Mouse (Mus musculus) spleen, postnatal 4 days (tissue): ENCODE measurements around the gene Nol10.

ENCODE experiments used
- DNase-seq, 2 experiments: peaks; one replicate each; pipeline ENCODE4 v3.0.0; 2022; ENCODE audit warnings: low spot score in 2 of 2

Gene Nol10

GRCm38 (mm10) chr12:17411242-17411641 is 63.0 kb downstream of the Nol10 start:
- no peak for DNase-seq

GRCm38 (mm10) chr12:17411797-17412526 is 63.7 kb downstream of the Nol10 start:
- DNase-seq, result peak in 1 of 2 experiments; percentile 44

GRCm38 (mm10) chr12:17414734-17415133 is 66.5 kb downstream of the Nol10 start:
- DNase-seq, result no peak

- no peak for DNase-seq
These were observed 72.0 kb downstream of the Nol10 start for GRCm38 (mm10) chr12:17420168-17420810.

- DNase-seq, result no peak
These were observed 77.3 kb downstream of the Nol10 start for GRCm38 (mm10) chr12:17425254-17426169.

DNA sequence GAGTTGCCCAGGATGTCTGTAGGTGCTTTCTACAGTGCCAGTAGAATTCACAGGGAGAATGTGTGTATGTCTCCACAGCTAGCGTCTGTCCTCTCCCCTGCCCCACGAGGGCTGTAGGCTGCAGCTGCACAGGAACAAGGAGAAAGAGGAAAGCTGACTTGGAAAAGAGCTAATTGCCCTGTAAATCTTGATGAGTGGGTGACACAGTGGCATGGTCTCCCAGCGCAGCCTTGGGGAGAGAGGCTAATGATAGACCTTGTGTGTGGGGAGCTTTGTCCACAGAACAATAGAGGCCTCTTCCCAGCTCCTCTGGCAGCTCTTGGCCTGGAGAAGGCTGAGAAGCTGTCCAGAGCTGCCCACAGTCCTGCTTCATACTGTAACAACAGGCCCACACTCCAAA is 78.5 kb downstream of the Nol10 start:
- DNase-seq, result no peak

- DNase-seq, result no peak
These were observed 82.3 kb downstream of the Nol10 start for GRCm38 (mm10) chr12:17430578-17430977.

DNA sequence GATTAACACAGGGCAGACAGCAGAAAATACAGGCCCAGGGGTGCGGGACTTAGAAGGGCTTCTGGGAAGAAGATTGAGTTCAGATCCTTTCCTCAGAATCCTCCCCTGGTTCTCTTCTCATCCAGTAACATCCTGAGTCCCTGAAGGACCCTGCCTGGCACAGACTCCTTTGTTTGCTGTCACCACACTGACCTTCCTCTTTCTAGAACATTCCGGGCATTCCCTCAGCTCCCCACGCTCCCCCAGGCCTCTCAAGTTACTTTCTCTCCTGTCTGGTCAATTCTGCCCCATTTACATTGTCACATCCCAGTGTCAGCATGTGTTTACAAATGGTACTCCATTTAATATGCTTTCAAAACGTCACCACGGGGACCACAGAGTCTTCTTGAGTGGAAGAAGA is 82.9 kb downstream of the Nol10 start:
- no peak for DNase-seq

- no peak for DNase-seq
These were observed 83.6 kb downstream of the Nol10 start for GRCm38 (mm10) chr12:17431812-17432332.

- no peak for DNase-seq
These were observed 85.5 kb downstream of the Nol10 start for GRCm38 (mm10) chr12:17433712-17434111.

GRCm38 (mm10) chr12:17436471-17436870 is 88.2 kb downstream of the Nol10 start:
- DNase-seq, result no peak

DNA sequence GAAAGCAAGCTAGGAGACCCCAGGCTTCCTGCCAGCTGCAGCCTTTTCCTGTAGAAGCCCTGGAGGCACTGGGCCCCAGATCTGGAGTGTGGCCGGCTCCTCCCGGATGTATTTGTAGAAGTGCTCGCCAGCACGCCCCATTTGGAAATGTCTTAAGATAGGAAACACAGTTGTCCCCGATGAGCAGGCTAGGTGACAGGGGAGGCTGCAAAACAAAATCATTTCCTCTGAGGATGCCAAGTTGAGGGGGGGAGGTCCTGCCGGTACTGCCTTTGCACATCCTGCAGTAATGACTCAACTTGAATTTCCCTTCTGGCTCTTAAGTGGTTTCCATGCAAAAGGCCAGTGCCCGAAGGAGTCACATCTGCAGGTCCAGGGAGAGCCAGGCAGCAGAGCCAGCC is 92.0 kb downstream of the Nol10 start:
- no peak for DNase-seq

DNA sequence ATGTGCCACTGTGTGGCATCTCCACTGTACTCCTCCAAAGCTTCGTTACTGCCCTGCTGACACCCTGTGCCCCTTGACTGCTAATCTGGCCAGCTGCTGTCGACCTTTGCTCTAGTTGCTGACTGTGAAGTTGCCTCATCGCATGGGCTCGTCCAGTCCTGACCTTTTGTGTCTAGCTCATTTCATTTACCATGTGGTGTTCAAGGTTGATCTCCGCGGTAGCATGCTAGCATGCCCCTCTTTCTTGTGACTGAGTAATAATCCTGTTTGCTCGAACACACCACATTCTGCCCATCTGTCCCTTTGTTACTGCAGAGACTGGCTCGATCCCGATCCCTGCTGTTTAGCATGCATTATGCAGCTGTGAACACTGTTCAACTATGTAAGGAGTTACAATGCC is 93.2 kb downstream of the Nol10 start:
- DNase-seq, result no peak

GRCm38 (mm10) chr12:17444406-17444805 is 96.1 kb downstream of the Nol10 start:
- DNase-seq, result no peak

GRCm38 (mm10) chr12:17445251-17445650 is 97.0 kb downstream of the Nol10 start:
- no peak for DNase-seq

GRCm38 (mm10) chr12:17448781-17449180 is 100.5 kb downstream of the Nol10 start:
- DNase-seq, result no peak

DNA sequence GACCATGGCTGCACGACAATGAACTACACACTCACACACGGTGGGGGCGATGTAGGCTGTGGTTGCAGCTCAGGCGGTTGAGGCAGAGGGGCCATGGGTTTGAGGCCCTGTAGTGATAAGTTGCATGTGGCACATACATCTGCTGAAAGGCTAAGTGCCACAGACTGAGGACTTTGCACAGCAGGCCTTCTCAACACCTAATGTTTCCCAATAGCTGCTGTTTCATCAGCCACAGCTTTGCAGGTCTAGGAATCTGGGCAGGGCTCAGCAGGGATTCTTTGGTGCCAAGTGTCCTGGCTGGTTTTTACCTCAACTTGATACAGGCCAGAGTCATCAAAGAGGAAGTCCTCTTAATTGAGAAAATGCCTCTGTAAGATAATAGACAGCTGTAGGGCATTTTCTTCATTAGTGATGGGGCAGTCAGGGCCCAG is 101.4 kb downstream of the Nol10 start:
- no peak for DNase-seq

- DNase-seq, result no peak
These were observed 102.2 kb downstream of the Nol10 start for GRCm38 (mm10) chr12:17450503-17450902.

GRCm38 (mm10) chr12:17450908-17451307 is 102.7 kb downstream of the Nol10 start:
- no peak for DNase-seq

GRCm38 (mm10) chr12:17452273-17452672 is 104.0 kb downstream of the Nol10 start:
- no peak for DNase-seq

DNA sequence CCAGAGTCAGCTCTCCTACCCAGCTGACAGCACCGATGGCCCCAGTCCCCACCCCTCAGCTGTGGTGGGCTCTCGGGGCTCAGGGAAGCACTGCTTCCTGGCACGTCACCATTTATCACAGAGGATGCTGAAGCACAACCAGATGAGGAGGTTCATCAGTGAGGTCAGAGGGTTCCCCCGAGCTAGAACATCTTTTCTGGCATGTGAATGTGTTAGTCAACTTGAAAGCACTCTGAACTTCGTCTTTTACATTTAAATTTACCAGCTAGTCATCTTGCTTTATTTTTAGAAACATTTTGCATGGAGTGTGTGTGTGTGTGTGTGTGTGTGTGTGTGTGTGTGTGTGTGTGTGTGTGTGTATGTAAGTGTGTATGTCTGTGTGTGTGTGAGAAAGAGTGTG is 105.7 kb downstream of the Nol10 start:
- no peak for DNase-seq

DNA sequence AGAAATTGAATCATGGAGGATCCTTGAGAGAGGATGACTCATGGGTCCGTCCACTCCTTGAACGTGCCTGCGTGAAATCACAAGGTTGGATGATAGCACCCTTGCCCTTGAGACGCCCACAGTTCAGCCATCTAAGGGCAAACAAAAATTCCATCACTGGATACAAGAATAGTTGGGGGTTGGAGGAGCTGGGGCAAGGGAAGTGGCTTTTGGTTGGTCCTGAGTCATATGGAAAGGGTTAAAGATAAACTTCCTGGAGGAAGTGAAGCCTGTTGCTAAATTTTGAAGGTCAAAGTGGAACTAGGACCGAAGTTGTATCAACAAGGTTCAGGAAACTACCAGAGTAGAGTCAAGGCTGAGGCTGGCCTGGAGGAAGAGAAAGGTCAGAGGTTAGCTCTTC is 106.8 kb downstream of the Nol10 start:
- DNase-seq, result no peak
